Mouse (Mus musculus) forebrain, postnatal 0 days (tissue): ENCODE measurements at regions not wholly inside any gene's neighbourhood (a gene's known extent, or its start where the extent isn't known, plus 50 kb on each side); places are given as distances from the start of the nearest gene placed in this dataset.
A peak's percentile ranks its signal among the peaks of the same experiment; 100 is the strongest.

ENCODE experiments used
- ATAC-seq: fragments of 200-750 bp; cut with Nextera tagmentation; 2 replicates; pipeline ENCODE4 v1.8.0; 2017; ENCODE audit warnings: mild to moderate bottlenecking, moderate library complexity
- DNase-seq: peaks from one replicate; pipeline ENCODE4 v3.0.0-alpha.2; 2015
- H3K27ac ChIP-seq: fragments of 300-500 bp; sonication (generic); 2 replicates; pipeline ENCODE4 v1.5.1; 2014; ENCODE audit warnings: low read depth, mild to moderate bottlenecking, antibody characterized with exemption, low read length, moderate library complexity, mixed read lengths
- H3K27me3 ChIP-seq: fragments of 300-500 bp; sonication (generic); 2 replicates; pipeline ENCODE4 v1.6.1; 2014; ENCODE audit warnings: mild to moderate bottlenecking, low read length, mixed read lengths; ENCODE audit not compliant: insufficient read depth
- H3K36me3 ChIP-seq: fragments of 300-500 bp; sonication (generic); 2 replicates; pipeline ENCODE4 v1.6.1; 2014; ENCODE audit warnings: mild to moderate bottlenecking, moderate library complexity; ENCODE audit not compliant: insufficient read depth
- H3K4me1 ChIP-seq: fragments of 300-500 bp; sonication (generic); 2 replicates; pipeline ENCODE4 v1.6.1; 2014; ENCODE audit warnings: antibody characterized with exemption; ENCODE audit not compliant: insufficient read depth
- H3K4me2 ChIP-seq: fragments of 300-500 bp; sonication (generic); 2 replicates; pipeline ENCODE4 v1.6.1; 2014; ENCODE audit warnings: low read depth, mild to moderate bottlenecking, moderate library complexity
- H3K4me3 ChIP-seq: fragments of 300-500 bp; sonication (generic); 2 replicates; pipeline ENCODE4 v1.5.1; 2014; ENCODE audit warnings: low read depth, low read length, mixed read lengths
- H3K9ac ChIP-seq: fragments of 300-500 bp; sonication (generic); 2 replicates; pipeline ENCODE4 v1.6.1; 2014; ENCODE audit warnings: mild to moderate bottlenecking
- H3K9me3 ChIP-seq: fragments of 300-500 bp; sonication (generic); 2 replicates; pipeline ENCODE4 v1.6.1; 2016; ENCODE audit warnings: low read length
- CTCF ChIP-seq: sonication (generic); IDR thresholded peaks from 2 replicates; pipeline ENCODE4 v1.5.1; 2016; ENCODE audit warnings: antibody characterized with exemption, control low read depth, low read depth
- WGBS: fragments of 180-500 bp; shearing (Covaris S2); extraction: QIAGEN DNeasy Blood & Tissue Kit; methylation state at CpG from one replicate; pipeline ENCODE4 v1.1.7; 2014; 5-methylcytosine and 5-hydroxymethylcytosine counted together

GRCm38 (mm10) chr10:118640810-118641427, 200.1 kb downstream of the Ifng start:
- no peak for TF ChIP-seq CTCF
- Histone ChIP-seq H3K4me1 (0 out of 2 replicates have a peak, but pooled peaks cover 3% of the 10 kb centered on the region), H3K4me2 (peak overlapping the region; percentile 23), H3K4me3 (no peak overlapping the region), H3K27ac (peak overlapping the region; percentile 73), H3K36me3 (no peaks in the 10 kb centered on the region), H3K9me3 (no peaks in the 10 kb centered on the region), H3K9ac (no peak overlapping the region), H3K27me3 (no peaks in the 10 kb centered on the region)
- WGBS, result 6% methylated on average over 12 of the region's 12 CpGs
- peak; percentile 83 for DNase-seq
- peak; percentile 84 for ATAC-seq

- no peaks in the 10 kb centered on the region for H3K36me3 ChIP-seq
- no peaks in the 10 kb centered on the region for H3K27me3 ChIP-seq
- no peak overlapping the region for H3K4me2 ChIP-seq
- WGBS, result 60% methylated on average over 8 of the region's 8 CpGs
- DNase-seq (peak; percentile 70), ATAC-seq (0 out of 2 replicates have a peak, but pooled peaks have one; percentile 14)
- H3K4me3 ChIP-seq, result no peak overlapping the region
- no peak overlapping the region for H3K9ac ChIP-seq
- TF ChIP-seq CTCF, result no peak
- H3K9me3 ChIP-seq, result no peaks in the 10 kb centered on the region
- 0 out of 2 replicates have a peak, but pooled peaks cover 3% of the 10 kb centered on the region for H3K4me1 ChIP-seq
- peak overlapping the region; percentile 62 for H3K27ac ChIP-seq
These were observed 202.8 kb downstream of the Ifng start for GRCm38 (mm10) chr10:118643622-118644021.

GRCm38 (mm10) chr10:118648111-118648510, 207.3 kb downstream of the Ifng start:
- WGBS, result 39% methylated on average over 2 of the region's 2 CpGs
- TF ChIP-seq CTCF, result no peak
- Histone ChIP-seq H3K9ac (no peak overlapping the region), H3K27ac (no peak overlapping the region), H3K9me3 (no peaks in the 10 kb centered on the region), H3K36me3 (no peaks in the 10 kb centered on the region), H3K4me3 (no peak overlapping the region), H3K27me3 (no peaks in the 10 kb centered on the region), H3K4me2 (no peak overlapping the region), H3K4me1 (no peaks in the 10 kb centered on the region)
- ATAC-seq (peak; percentile 43; the same call in 1 of the 2 replicates), DNase-seq (peak; percentile 66)

- 84% methylated on average over 5 of the region's 5 CpGs for WGBS
- Histone ChIP-seq H3K36me3 (no peaks in the 10 kb centered on the region), H3K4me2 (no peak overlapping the region), H3K9ac (no peak overlapping the region), H3K9me3 (no peaks in the 10 kb centered on the region), H3K27me3 (no peaks in the 10 kb centered on the region), H3K4me1 (no peaks in the 10 kb centered on the region), H3K27ac (no peak overlapping the region), H3K4me3 (no peak overlapping the region)
- ATAC-seq (no peak), DNase-seq (no peak)
- TF ChIP-seq CTCF, result no peak
These were observed 213.4 kb downstream of the Dyrk2 start for GRCm38 (mm10) chr10:118656561-118656960.

- DNase-seq, result no peak
- Histone ChIP-seq H3K4me1 (no peaks in the 10 kb centered on the region), H3K4me2 (no peak overlapping the region), H3K4me3 (no peak overlapping the region), H3K27ac (no peak overlapping the region), H3K9ac (no peak overlapping the region), H3K9me3 (no peaks in the 10 kb centered on the region), H3K27me3 (no peaks in the 10 kb centered on the region), H3K36me3 (no peaks in the 10 kb centered on the region)
- ATAC-seq, result no peak
- WGBS, result 35% methylated on average over 3 of the region's 3 CpGs
- TF ChIP-seq CTCF, result no peak
These were observed 204.0 kb downstream of the Dyrk2 start for GRCm38 (mm10) chr10:118666009-118666408.

GRCm38 (mm10) chr10:118675816-118676465, 194.1 kb downstream of the Dyrk2 start:
- Histone ChIP-seq H3K27ac (no peak overlapping the region), H3K4me3 (no peak overlapping the region), H3K9ac (no peak overlapping the region), H3K36me3 (no peaks in the 10 kb centered on the region), H3K27me3 (no peaks in the 10 kb centered on the region), H3K9me3 (no peaks in the 10 kb centered on the region), H3K4me2 (0 out of 2 replicates have a peak overlapping the region, but pooled peaks have one; percentile 8), H3K4me1 (no peaks in the 10 kb centered on the region)
- DNase-seq (peak; percentile 21), ATAC-seq (peak; percentile 78)
- TF ChIP-seq CTCF, result no peak
- 56% methylated on average over 18 of the region's 18 CpGs for WGBS

- DNase-seq (no peak), ATAC-seq (no peak)
- Histone ChIP-seq H3K36me3 (no peaks in the 10 kb centered on the region), H3K4me2 (no peak overlapping the region), H3K27ac (no peak overlapping the region), H3K9ac (no peak overlapping the region), H3K4me3 (no peak overlapping the region), H3K27me3 (no peaks in the 10 kb centered on the region), H3K9me3 (no peaks in the 10 kb centered on the region), H3K4me1 (no peaks in the 10 kb centered on the region)
- WGBS, result 55% methylated on average over 12 of the region's 12 CpGs
- no peak for TF ChIP-seq CTCF
These were observed 191.1 kb downstream of the Dyrk2 start for GRCm38 (mm10) chr10:118678750-118679418.
